Mouse (Mus musculus) CH12.LX (cell line): ENCODE results near the gene Spp1. TPM values are rescaled to one million over a fixed set of nuclear protein-coding genes. Genes with fewer than 3 reads are reported as not detected.

Experiments used
- DNase-seq: peaks from one replicate; pipeline ENCODE4 v3.0.0-alpha.2; 2013; ENCODE audit errors: extremely low read depth
- H3K27ac ChIP-seq: 2 replicates; pipeline ENCODE4 v1.5.1; 2012; ENCODE audit warnings: low read depth, mild to moderate bottlenecking, control low read depth, moderate library complexity; ENCODE audit not compliant: insufficient read depth
- H3K27me3 ChIP-seq: replicated peaks from 2 replicates; pipeline ENCODE3; 2012; ENCODE audit warnings: inconsistent platforms
- H3K36me3 ChIP-seq, 2 experiments: replicated peaks in 1 of 2; 2 replicates each; pipeline versions ENCODE3 to v1.6.1; 2012; ENCODE audit warnings: inconsistent platforms in 1 of 2, low read length in 1 of 2, mild to moderate bottlenecking in 1 of 2, mixed read lengths in 1 of 2, moderate library complexity in 1 of 2; ENCODE audit not compliant: control insufficient read depth in 1 of 2, insufficient read depth in 1 of 2
- H3K4me1 ChIP-seq, 2 experiments: 2 replicates each; pipeline ENCODE4 v1.6.1; 2012; ENCODE audit warnings: inconsistent platforms in 1 of 2, moderate library complexity in 1 of 2; ENCODE audit not compliant: insufficient read depth in 2 of 2, control insufficient read depth in 1 of 2
- H3K4me2 ChIP-seq: 2 replicates; pipeline ENCODE4 v1.6.1; 2012; ENCODE audit warnings: low read depth, mild to moderate bottlenecking, control low read depth; ENCODE audit not compliant: poor library complexity, insufficient read depth, severe bottlenecking
- H3K4me3 ChIP-seq, 3 experiments: fragments of 150-350 bp in 1 of 3; sonication (generic) in 1 of 3; replicated peaks in 1 of 3; 2 replicates each; pipeline versions ENCODE3 to v1.5.1; 2011 to 2012; ENCODE audit warnings: low read depth in 2 of 3, low read length in 2 of 3, mild to moderate bottlenecking in 2 of 3, moderate library complexity in 2 of 3, control low read depth in 1 of 3, improper control_type of control experiment in 1 of 3, inconsistent platforms in 1 of 3, mixed read lengths in 1 of 3; ENCODE audit not compliant: poor library complexity in 1 of 3
- H3K79me2 ChIP-seq: replicated peaks from 2 replicates; pipeline ENCODE4 v1.6.1; 2012; ENCODE audit warnings: mild to moderate bottlenecking, moderate library complexity; ENCODE audit not compliant: control insufficient read depth, poor library complexity, insufficient read depth, severe bottlenecking; ENCODE audit errors: extremely low read depth
- H3K9ac ChIP-seq: 2 replicates; pipeline ENCODE4 v1.6.1; 2012; ENCODE audit warnings: low read depth, mild to moderate bottlenecking, control low read depth, moderate library complexity; ENCODE audit not compliant: insufficient read depth
- H3K9me3 ChIP-seq: replicated peaks from 2 replicates; pipeline ENCODE3; 2012; ENCODE audit warnings: low read length, inconsistent platforms, mixed read lengths
- CHD1 ChIP-seq: IDR thresholded peaks from 2 replicates; pipeline ENCODE4 v1.6.1; 2012; ENCODE audit warnings: low read depth, low read length, improper control_type of control experiment, inconsistent platforms
- CHD2 ChIP-seq: IDR thresholded peaks from 2 replicates; pipeline ENCODE4 v1.6.1; 2011; ENCODE audit warnings: low read length, improper control_type of control experiment
- CTCF ChIP-seq, 2 experiments: IDR thresholded peaks in 1 of 2; conservative IDR thresholded peaks in 1 of 2; 2 replicates each; pipeline ENCODE4 v1.5.1; 2011 to 2012; ENCODE audit warnings: low read depth in 2 of 2, low read length in 2 of 2, improper control_type of control experiment in 1 of 2, inconsistent platforms in 1 of 2, mild to moderate bottlenecking in 1 of 2, moderate library complexity in 1 of 2
- ELF1 ChIP-seq: IDR thresholded peaks from 2 replicates; pipeline ENCODE4 v1.6.1; 2014; ENCODE audit warnings: low read depth, mild to moderate bottlenecking, inconsistent platforms, low read length, improper control_type of control experiment
- EP300 ChIP-seq: IDR thresholded peaks from 2 replicates; pipeline ENCODE4 v1.6.1; 2011; ENCODE audit warnings: low read length, improper control_type of control experiment
- ETS1 ChIP-seq: conservative IDR thresholded peaks from 2 replicates; pipeline ENCODE4 v1.6.1; 2012; ENCODE audit warnings: low read depth, mild to moderate bottlenecking, inconsistent platforms, low read length, improper control_type of control experiment, moderate library complexity
- JUN ChIP-seq: IDR thresholded peaks from 2 replicates; pipeline ENCODE4 v1.6.1; 2011; ENCODE audit warnings: low read depth, mild to moderate bottlenecking, low read length, improper control_type of control experiment, moderate library complexity; ENCODE audit not compliant: insufficient read depth
- JUND ChIP-seq: conservative IDR thresholded peaks from 2 replicates; pipeline ENCODE4 v1.6.1; 2011; ENCODE audit warnings: low read depth, low read length, improper control_type of control experiment
- MAZ ChIP-seq: IDR thresholded peaks from 2 replicates; pipeline ENCODE4 v1.6.1; 2012; ENCODE audit warnings: low read depth, mild to moderate bottlenecking, inconsistent platforms, low read length, improper control_type of control experiment, moderate library complexity
- MEF2A ChIP-seq: IDR thresholded peaks from 2 replicates; pipeline ENCODE4 v1.6.1; 2014; ENCODE audit warnings: low read depth, mild to moderate bottlenecking, inconsistent platforms, low read length, improper control_type of control experiment, borderline replicate concordance
- MXI1 ChIP-seq: IDR thresholded peaks from 2 replicates; pipeline ENCODE4 v1.6.1; 2011; ENCODE audit warnings: mild to moderate bottlenecking, low read depth, low read length, improper control_type of control experiment
- MYC ChIP-seq: IDR thresholded peaks from 2 replicates; pipeline ENCODE4 v1.6.1; 2011; ENCODE audit warnings: low read depth, mild to moderate bottlenecking, improper control_type of control experiment, low read length
- RAD21 ChIP-seq: IDR thresholded peaks from 2 replicates; pipeline ENCODE4 v1.6.1; 2011; ENCODE audit warnings: low read depth, mild to moderate bottlenecking, low read length, improper control_type of control experiment, moderate library complexity
- RCOR1 ChIP-seq: conservative IDR thresholded peaks from 2 replicates; pipeline ENCODE4 v1.6.1; 2012; ENCODE audit warnings: low read depth, mild to moderate bottlenecking, inconsistent platforms, low read length, improper control_type of control experiment
- TBP ChIP-seq: conservative IDR thresholded peaks from 2 replicates; pipeline ENCODE4 v1.6.1; 2011; ENCODE audit warnings: low read depth, low read length, improper control_type of control experiment
- USF1 ChIP-seq: IDR thresholded peaks from 2 replicates; pipeline ENCODE4 v1.6.1; 2014; ENCODE audit warnings: low read depth, mild to moderate bottlenecking, inconsistent platforms, low read length, improper control_type of control experiment
- ZC3H11A ChIP-seq: IDR thresholded peaks from 2 replicates; pipeline ENCODE4 v1.6.1; 2012; ENCODE audit warnings: low read depth, mild to moderate bottlenecking, inconsistent platforms, low read length, improper control_type of control experiment
- ZMIZ1 ChIP-seq: IDR thresholded peaks from 2 replicates; pipeline ENCODE4 v1.6.1; 2012; ENCODE audit warnings: low read depth, mild to moderate bottlenecking, inconsistent platforms, low read length, improper control_type of control experiment
- ZNF384 ChIP-seq: IDR thresholded peaks from 2 replicates; pipeline ENCODE4 v1.6.1; 2012; ENCODE audit warnings: low read depth, low read length, improper control_type of control experiment, inconsistent platforms
- dilution Hi-C: fragments of 300-500 bp; cut with MboI; formaldehyde crosslinking; loops from 2 replicates; pipeline ENCODE4 v1.14.3; 2020; ENCODE audit warnings: low sequenced_read_pairs; ENCODE audit not compliant: extremely low pct_unique_long_range_greater_than_20kb, extremely low pct_ligation_motif_present
- in situ Hi-C: fragments of 300-500 bp; cut with MboI; formaldehyde crosslinking; loops from 3 replicates; pipeline ENCODE4 v1.14.3; 2019; ENCODE audit warnings: low sequenced_read_pairs, low pct_ligation_motif_present, low pct_unique_long_range_greater_than_20kb, mixed read lengths
- polyA plus RNA-seq: library from polyadenylated mRNA; unstranded; fragments of >175 nt; gene quantifications from 2 replicates; pipeline ENCODE4 v1.2.1, GENCODE M21; 2012; ENCODE audit warnings: low read depth; ENCODE audit not compliant: insufficient read length
- total RNA-seq, 2 experiments: library from RNA; depleted of rRNA; stranded (reverse); fragments of 300-350 nt in 1 of 2; fragments of >200 nt in 1 of 2; gene quantifications; 2 replicates each; pipeline ENCODE4 v1.2.3; 2012 to 2014

Gene Spp1
- total and polyA plus RNA-seq, 3 experiments: 2.1 to 27.0 (median 10.4) TPM

GRCm38 (mm10) chr5:104482856-104483255 is 47.9 kb downstream of the Spp1 start:
- no peaks in the 10 kb centered on the region for H3K79me2 ChIP-seq
- no peaks in the 10 kb centered on the region for H3K9me3 ChIP-seq
- no peak for TF ChIP-seq CHD1
- TF ChIP-seq ETS1: no peak
- no peak for TF ChIP-seq MEF2A
- TF ChIP-seq MAZ: no peak
- TF ChIP-seq EP300: no peak
- TF ChIP-seq ZNF384: no peak
- TF ChIP-seq CTCF (conservative IDR thresholded peaks at IDR 0.05 in 1 of 2, IDR thresholded peaks at IDR 0.05 in 1 of 2; ENCODE audit: low read depth in 2 of 2, low read length in 2 of 2): no peak
- no peak for TF ChIP-seq TBP
- TF ChIP-seq JUN: no peak
- TF ChIP-seq RCOR1: no peak
- TF ChIP-seq JUND: no peak
- TF ChIP-seq ZMIZ1: no peak
- TF ChIP-seq ELF1: no peak
- no peak for TF ChIP-seq ZC3H11A
- TF ChIP-seq RAD21: no peak
- no peak for TF ChIP-seq USF1
- TF ChIP-seq MYC: no peak
- TF ChIP-seq CHD2: no peak
- TF ChIP-seq MXI1: no peak
- no peaks in the 10 kb centered on the region for H3K27me3 ChIP-seq
- in situ Hi-C loops (no loop called here), dilution Hi-C loops (no loop called here)
- H3K4me3 ChIP-seq: no peak overlapping the region
- no peak overlapping the region for H3K4me2 ChIP-seq
- H3K4me1 ChIP-seq: no peaks in the 10 kb centered on the region
- DNase-seq: no peak
- no peak overlapping the region for H3K9ac ChIP-seq
- no peaks in the 10 kb centered on the region for H3K36me3 ChIP-seq
- H3K27ac ChIP-seq: no peak overlapping the region

Other genes starting within 250 kb of the Spp1 start
- 0.08 TPM in 1 of 2 replicates, not detected in the other for gene Dmp1, start 232.5 kb upstream of the Spp1 start, total RNA-seq (2012; rRNA removed)
- gene Dmp1, start 232.5 kb upstream of the Spp1 start, total RNA-seq (2014; rRNA removed): 0.12 and 0.14 TPM in 2 replicates
- 0.84 and 0.93 TPM in 2 replicates for gene Dmp1, start 232.5 kb upstream of the Spp1 start, polyA plus RNA-seq
- not detected in 2 replicates for gene Ibsp, start 135.9 kb upstream of the Spp1 start, total RNA-seq (2012; rRNA removed)
- gene Ibsp, start 135.9 kb upstream of the Spp1 start, total RNA-seq (2014; rRNA removed): not detected in 2 replicates
- gene Ibsp, start 135.9 kb upstream of the Spp1 start, polyA plus RNA-seq: not detected in 2 replicates
- gene Mepe, start 109.8 kb upstream of the Spp1 start, total RNA-seq (2012; rRNA removed): not detected in 2 replicates
- gene Mepe, start 109.8 kb upstream of the Spp1 start, total RNA-seq (2014; rRNA removed): not detected in 2 replicates
- gene Mepe, start 109.8 kb upstream of the Spp1 start, polyA plus RNA-seq: not detected in 2 replicates
- not detected in 2 replicates for gene Pkd2, start 24.3 kb downstream of the Spp1 start, total RNA-seq (2012; rRNA removed)
- gene Pkd2, start 24.3 kb downstream of the Spp1 start, total RNA-seq (2014; rRNA removed): not detected in 2 replicates
- gene Pkd2, start 24.3 kb downstream of the Spp1 start, polyA plus RNA-seq: not detected in 2 replicates
- 1.8 and 2.1 TPM in 2 replicates for gene BC005561, start 73.2 kb downstream of the Spp1 start, total RNA-seq (2012; rRNA removed)
- 2.5 and 3.0 TPM in 2 replicates for gene BC005561, start 73.2 kb downstream of the Spp1 start, total RNA-seq (2014; rRNA removed)
- gene BC005561, start 73.2 kb downstream of the Spp1 start, polyA plus RNA-seq: 3.9 and 4.0 TPM in 2 replicates